Mouse (Mus musculus): ENCODE results near the gene Dnm3.
"Not testable (repeated sequence)": the region's sequence is repeated elsewhere in the genome, so short reads cannot be mapped to it uniquely, and the experiment has no call there.

Dnm3 gene

DNA sequence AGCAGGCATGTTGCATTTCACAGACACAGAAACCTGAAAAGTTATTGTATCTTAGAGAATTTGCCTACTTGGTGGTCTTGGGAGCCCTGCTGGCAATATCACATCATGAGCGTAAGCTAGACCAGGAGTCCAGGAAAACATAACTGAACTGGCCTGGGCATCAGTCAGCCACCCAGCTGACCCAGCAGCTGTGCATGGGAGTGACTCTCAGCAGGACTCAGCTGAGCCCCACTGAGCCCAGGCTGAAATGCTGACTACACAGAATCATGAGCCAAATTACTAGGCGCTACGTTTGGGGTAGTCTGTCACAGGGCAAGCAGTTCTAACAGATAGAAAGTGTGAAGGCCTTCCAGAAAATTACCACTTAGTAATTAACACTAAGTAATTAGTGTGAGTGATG lies 41.2 kb downstream of the Dnm3 start:
- intact Hi-C loops (cut with DNase I) = no loop called here

DNA sequence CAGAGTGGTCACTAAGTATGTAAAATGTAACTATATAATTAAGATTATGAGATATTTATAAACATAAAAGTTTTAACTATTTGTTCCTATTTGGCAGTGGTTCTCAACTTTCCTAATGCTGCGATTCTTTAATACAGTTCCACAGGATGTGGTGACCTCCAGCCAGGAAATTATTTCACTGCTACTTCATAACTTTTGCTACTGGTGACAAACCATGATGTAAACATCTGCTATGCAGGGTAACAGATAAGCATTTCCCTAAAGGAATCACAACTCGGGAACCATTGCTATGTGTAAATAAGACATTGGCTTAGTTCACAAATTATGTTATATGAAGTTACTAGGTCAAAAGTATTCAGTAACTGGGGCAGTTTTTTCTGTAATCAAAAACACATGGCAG lies 48.9 kb downstream of the Dnm3 start:
- intact Hi-C loops (cut with DNase I) = no loop called here

GRCm38 (mm10) chr1:162425930-162426478 lies 51.8 kb downstream of the Dnm3 start:
- intact Hi-C loops (cut with DNase I) = no loop called here

DNA sequence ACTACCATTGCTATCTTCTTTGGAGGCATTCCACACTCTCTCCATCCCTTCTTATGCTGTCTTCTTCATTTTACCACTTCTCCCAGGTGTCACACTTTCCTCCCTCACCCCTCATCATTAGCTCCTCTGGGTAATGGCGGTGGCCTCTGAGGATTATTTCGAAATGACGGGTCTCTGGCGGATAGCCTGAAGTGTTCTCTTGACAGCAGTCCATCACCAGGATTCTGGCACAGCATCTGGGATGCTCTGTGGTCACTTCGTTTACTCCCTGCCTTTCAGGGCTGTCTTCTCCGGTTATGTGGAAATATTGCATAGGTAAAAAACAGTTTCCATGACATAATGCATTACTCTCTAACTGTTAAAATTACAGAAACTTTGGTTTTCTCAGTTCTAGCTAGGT lies 55.0 kb downstream of the Dnm3 start:
- intact Hi-C loops (cut with DNase I) = no loop called here

- intact Hi-C loops (cut with DNase I) = no loop called here
Measured at GRCm38 (mm10) chr1:162413791-162414190, 64.0 kb downstream of the Dnm3 start.

DNA sequence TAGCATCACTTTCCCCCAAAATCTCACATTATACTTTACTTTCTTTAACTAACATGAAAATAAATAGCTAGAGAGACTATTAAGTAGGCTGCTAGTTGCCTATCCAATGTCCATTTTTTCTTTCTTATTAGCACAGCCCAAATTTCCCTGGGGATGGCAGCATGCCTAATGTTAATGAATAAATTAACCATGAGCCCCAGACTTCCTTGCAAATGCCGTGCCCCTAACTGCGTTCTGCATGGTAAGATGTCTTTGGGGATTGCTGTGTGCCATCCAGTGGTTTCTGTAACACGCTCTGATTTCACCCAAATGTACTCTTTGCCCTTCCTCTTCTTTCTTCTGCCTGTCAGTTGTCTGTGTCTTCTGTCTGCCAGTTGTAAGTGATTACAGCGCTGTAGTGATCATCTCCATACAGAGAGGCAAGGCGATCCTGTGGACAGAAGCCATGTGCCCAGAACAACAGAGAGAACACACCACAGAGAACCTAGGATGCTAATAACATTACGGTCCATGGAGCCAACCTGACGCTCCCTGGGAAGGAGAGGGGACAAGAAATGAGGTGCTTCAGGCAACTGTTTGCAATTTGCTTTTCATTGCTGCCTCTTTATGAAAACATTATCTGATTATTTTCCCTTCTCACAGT lies 64.9 kb downstream of the Dnm3 start:
- intact Hi-C loops (cut with DNase I) = no loop called here

GRCm38 (mm10) chr1:162410207-162410965 lies 67.4 kb downstream of the Dnm3 start:
- intact Hi-C loops (cut with DNase I) = no loop called here

- intact Hi-C loops (cut with DNase I) = no loop called here
Measured at GRCm38 (mm10) chr1:162394549-162394948, 83.3 kb downstream of the Dnm3 start.

GRCm38 (mm10) chr1:162388442-162389165 lies 89.2 kb downstream of the Dnm3 start:
- intact Hi-C loops (cut with DNase I) = no loop called here

- intact Hi-C loops (cut with DNase I) = not testable (repeated sequence)
Measured at GRCm38 (mm10) chr1:162373068-162373467, 104.8 kb downstream of the Dnm3 start.

DNA sequence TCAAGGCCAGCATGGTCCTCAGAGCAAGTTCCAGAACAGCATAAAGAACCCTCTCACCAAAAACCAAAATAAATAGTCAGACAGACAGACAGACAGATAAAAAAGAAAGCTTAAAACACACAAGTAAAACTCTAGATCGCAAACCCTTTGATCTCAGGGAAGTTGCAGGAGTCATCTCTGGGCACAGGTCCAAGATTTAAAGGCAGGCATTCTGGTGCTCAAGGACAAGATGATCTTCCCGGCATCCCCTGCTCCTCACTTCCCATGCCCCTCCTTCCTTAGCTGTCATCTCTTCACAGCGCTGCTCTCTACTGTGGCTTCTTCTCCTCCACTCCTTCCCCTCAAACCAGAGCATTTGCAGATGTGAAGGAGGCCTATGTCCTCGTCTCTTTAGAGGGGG lies 108.1 kb downstream of the Dnm3 start:
- intact Hi-C loops (cut with DNase I) = no loop called here

DNA sequence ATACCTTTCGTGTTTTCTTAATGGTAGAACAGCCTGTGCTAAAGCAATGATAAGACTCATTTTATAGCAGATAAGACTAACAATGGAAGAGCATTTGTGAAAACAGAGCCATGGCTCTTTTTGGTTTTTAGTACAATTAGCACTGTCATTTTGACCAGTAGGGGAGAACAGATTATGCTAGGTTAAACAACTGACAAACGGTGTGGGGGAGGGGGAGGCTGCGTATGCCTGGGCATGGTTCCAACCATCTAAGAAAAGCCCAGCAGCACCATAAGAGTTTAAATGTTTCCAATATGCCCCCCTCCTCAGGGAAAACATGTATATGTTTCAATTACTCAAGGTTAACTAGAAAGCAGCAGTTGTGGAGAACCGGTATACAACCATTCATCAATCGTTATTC lies 115.9 kb downstream of the Dnm3 start:
- intact Hi-C loops (cut with DNase I) = no loop called here

DNA sequence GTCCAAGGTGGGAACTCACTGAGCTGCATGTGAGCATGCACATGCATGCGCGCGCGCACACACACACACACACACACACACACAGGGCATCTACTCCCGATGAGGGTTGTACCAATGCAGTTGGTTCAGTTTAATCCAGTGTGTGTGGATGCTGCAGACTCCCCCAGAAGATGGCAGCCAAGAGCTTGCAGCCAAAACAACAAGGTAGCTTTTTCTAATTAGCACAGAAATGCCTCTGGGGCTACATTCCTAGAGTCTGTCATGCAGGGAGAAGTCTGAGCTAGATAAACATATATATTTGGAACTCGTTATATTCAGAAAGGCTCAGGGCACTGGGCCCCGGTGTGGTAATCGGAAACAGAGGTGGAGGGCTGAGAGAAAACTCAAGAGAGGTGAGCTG lies 118.6 kb downstream of the Dnm3 start:
- intact Hi-C loops (cut with DNase I) = loop anchor here (10.0 kb wide), 2 partner anchors 176 to 306 kb away; no protein-coding TSS in a partner anchor

DNA sequence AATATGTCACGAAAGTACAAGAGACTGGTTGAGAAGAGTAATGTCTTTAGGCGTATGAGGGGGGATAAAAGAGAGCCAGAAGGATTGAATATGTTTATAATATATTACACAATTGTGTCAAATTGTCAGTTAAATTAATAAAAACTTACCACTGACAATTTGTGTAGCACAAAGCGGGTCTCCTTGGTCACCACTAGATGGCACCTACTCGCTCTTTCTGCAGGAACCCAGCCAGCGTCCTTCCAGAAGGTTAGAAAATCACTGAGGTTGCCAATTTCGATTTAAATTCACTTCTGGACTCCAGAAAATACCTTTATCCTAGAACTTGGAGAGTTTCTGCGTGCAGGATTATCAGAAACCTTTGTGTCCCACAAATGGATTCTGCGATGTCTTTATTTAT lies 119.8 kb downstream of the Dnm3 start:
- intact Hi-C loops (cut with DNase I) = loop anchor here (10.0 kb wide), 2 partner anchors 177 to 307 kb away; no protein-coding TSS in a partner anchor

DNA sequence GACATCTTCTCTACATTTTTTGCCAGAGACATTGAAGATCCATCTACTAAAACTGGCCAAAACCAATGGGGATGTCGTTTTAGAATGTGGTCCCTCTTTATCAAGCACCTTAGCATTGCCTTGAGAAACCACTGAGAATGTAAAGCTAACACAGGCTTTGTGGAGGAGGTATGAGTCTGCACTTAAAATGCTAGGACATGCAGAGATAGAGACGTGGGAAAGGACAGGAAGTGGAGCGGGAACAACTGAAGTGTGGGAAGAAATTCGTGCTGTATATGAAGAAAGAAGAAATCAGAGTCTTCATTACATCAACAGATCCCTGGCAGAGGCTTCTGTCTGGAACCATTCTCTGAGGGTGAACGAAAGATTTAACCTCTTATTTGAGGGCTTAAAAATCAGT lies 121.4 kb downstream of the Dnm3 start:
- intact Hi-C loops (cut with DNase I) = loop anchor here (10.0 kb wide), 2 partner anchors 178 to 308 kb away; no protein-coding TSS in a partner anchor

- intact Hi-C loops (cut with DNase I) = loop anchor here (10.0 kb wide), 2 partner anchors 180 to 310 kb away; no protein-coding TSS in a partner anchor
Measured at GRCm38 (mm10) chr1:162354780-162355179, 123.1 kb downstream of the Dnm3 start.

DNA sequence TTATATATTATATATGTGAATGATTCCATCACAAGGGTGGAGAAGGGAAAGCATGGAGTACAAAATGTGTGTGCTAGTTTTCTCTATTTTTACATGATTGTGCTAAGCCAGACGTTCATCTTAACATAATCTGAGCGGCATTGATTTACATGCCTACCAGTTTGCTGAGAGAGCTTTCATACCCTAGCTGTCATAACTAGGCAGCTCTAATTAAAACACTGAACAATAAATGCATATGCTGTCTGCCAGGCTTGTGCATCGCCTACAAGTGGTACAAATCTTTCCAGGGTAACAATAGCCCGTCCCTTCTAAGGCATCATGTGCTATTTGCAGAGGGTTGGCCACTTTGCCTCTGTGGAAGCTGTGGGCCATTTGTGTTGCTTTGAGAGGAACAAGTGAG lies 124.0 kb downstream of the Dnm3 start:
- intact Hi-C loops (cut with DNase I) = loop anchor here (10.0 kb wide), 2 partner anchors 181 to 311 kb away; no protein-coding TSS in a partner anchor

GRCm38 (mm10) chr1:162349306-162349705 lies 128.5 kb downstream of the Dnm3 start:
- intact Hi-C loops (cut with DNase I) = no loop called here

GRCm38 (mm10) chr1:162346456-162347011 lies 131.3 kb downstream of the Dnm3 start:
- intact Hi-C loops (cut with DNase I) = no loop called here

GRCm38 (mm10) chr1:162337170-162337569 lies 140.7 kb downstream of the Dnm3 start:
- intact Hi-C loops (cut with DNase I) = no loop called here

DNA sequence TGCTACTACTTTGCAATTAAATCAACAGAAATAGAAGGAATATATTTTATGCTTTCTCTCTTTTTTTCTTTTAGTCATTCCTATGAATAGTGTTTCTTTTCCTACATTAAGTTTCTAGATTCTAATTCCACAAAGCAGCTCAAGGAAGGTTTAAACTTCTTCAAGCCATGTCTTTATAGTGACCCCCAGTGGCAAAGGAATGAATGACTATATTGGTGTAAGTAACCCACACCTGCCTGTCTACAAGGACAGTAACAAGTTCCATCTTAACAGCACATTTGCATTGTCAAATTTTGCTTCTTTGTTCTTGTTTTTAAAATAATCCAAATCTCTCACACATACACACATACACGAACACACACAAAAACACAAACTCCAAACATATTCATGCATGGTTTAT lies 141.2 kb downstream of the Dnm3 start:
- intact Hi-C loops (cut with DNase I) = no loop called here
